Mouse (Mus musculus) thymus, postnatal 0 days (tissue): ENCODE measurements around the gene Smarcc2. TPM values are rescaled to one million over a fixed set of nuclear protein-coding genes. Genes with fewer than 3 reads are reported as not detected.

Experiments used
- DNase-seq: peaks from one replicate; pipeline ENCODE4 v3.0.0-alpha.2; 2015; ENCODE audit warnings: low spot score
- polyA plus RNA-seq: library from polyadenylated mRNA; unstranded; fragments of >200 nt; fragmentation: Nextera tagmentation; extraction: Ambion mirVana; gene quantifications from 2 replicates; pipeline ENCODE4 v1.2.1, GENCODE M21; 2015

The Smarcc2 gene
- polyA plus RNA-seq, 1 experiment from 2014 or later: 37.2 TPM

- no peak for DNase-seq
Observed at GRCm38 (mm10) chr10:128511189-128511588, 52.1 kb downstream of the Smarcc2 start.

DNA sequence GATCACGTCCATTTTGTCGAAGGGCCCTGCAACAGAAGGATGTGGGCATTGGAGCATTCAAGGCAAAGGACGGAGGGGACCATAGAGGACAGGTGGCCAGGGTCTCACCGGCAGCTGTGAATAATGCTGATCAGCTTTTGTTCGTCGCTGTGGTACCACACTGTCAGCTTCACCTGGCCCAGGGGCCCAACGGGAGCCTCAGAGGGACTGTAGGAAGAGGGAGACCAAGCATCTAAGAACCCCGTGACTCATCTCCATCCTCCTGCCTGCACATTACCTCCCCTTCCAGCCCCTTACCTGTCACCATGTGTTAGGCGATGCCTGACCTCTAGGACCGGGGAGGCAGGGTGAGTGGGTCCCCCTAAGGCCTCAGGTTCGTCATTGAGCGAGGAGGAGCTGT lies 52.7 kb downstream of the Smarcc2 start:
- no peak for DNase-seq

- no peak for DNase-seq
Observed at GRCm38 (mm10) chr10:128515044-128515443, 56.0 kb downstream of the Smarcc2 start.

GRCm38 (mm10) chr10:128516029-128516428 lies 57.0 kb downstream of the Smarcc2 start:
- DNase-seq: no peak

DNA sequence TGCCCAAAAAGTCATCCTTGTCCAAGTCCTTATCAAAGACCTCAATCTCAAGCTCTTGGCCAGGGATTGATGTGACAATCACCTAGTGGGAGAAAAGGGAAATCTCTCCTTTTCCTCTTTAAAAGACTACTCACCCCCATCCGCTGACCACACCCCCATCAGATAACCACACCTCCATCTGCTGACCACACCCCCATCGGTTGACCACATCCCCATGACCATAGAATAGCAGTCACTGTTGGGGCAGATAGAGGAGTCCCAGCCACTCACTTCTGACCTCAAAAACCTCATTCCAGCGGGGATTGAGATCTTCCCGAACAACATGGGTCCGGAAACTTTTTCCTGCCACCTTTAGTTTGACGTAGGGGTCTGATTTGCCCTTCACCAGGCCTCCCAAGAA lies 57.6 kb downstream of the Smarcc2 start:
- DNase-seq: no peak

DNA sequence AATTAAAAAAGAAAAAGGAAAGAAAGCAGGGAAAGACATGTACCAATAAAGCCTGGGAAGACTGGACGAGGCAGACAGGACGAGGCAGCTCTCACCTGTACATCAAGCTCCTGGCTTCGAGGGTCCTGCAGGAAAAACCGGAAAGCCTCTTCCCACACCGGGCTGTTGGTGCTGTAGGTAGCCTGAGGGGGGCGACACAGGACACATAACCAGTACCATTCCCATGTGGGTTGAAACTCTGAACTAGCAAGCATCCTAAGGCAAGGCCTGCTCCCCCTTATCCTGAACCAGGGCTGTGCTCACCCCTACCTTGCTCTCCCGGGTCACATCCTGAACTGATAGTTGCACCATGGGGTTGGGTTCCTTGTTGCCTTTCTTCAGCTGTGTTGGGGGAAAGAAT lies 59.8 kb downstream of the Smarcc2 start:
- no peak for DNase-seq

DNA sequence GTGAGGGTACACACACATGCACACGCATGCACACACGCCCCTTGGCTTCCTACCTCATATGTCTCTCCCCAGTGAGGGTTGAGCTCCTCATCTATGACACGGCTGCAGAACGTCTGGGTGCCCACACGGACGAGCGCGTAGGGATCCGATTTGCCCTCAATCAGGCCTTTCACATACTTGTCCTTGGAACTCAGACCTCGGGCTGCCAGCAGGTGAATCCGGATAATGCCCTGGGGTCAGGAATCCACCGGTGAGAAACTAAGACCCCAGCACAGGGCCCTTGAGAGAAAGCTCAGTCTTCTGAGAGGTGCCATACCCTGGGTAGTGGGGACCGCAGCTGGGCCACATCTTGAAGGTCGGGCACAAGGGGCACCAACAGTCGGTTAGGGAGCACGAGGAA lies 61.5 kb downstream of the Smarcc2 start:
- DNase-seq: no peak

DNA sequence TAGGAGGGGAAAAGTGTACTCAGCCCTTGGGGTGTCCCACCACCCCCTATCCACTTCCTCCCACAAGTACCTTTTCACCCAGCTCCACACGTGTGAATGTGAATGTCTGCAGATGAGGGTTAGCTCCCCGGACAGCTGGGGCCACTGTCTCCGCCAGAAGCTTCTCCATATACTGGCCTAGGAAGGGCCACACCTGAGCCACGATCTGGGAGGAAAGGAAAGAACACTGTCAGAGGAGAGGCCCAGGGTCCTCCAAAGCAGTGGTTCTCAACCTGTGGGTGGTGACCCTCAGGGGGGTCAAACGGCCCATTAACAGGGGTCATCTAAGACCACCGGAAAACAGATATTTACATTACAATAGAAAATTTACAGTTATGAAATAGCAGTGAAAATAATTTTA lies 63.3 kb downstream of the Smarcc2 start:
- no peak for DNase-seq

DNA sequence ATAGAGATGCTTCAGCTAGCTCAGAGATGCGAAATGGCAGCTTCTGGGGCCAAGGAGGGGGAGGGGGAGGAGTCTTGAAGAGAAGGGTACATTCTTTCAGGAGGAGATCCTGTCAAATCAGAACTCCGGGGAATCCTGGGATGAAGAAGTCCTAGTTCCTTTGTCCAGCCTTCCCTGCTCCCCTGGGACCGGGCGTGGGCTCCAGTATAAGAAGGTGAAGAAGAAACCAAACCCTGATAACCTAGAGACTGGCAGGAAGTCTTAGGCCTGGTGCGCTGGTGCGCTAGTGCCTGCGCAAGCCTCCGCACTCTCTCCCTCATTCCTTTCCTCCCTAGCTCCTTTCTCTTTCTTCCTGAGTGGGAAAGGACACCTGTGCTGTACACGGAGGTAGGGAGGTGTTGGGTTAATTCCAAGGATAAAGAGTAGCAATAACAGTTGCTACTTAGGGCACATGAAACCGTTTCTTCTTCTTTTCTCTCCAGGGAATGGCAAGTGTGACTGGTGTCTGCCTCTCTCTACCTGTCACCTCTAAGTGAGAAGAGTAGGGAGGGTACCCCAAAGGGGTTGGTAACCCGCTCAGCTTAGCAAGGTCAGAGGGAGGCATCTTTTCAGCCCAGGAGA lies 65.2 kb downstream of the Smarcc2 start:
- peak; percentile 28 for DNase-seq

DNA sequence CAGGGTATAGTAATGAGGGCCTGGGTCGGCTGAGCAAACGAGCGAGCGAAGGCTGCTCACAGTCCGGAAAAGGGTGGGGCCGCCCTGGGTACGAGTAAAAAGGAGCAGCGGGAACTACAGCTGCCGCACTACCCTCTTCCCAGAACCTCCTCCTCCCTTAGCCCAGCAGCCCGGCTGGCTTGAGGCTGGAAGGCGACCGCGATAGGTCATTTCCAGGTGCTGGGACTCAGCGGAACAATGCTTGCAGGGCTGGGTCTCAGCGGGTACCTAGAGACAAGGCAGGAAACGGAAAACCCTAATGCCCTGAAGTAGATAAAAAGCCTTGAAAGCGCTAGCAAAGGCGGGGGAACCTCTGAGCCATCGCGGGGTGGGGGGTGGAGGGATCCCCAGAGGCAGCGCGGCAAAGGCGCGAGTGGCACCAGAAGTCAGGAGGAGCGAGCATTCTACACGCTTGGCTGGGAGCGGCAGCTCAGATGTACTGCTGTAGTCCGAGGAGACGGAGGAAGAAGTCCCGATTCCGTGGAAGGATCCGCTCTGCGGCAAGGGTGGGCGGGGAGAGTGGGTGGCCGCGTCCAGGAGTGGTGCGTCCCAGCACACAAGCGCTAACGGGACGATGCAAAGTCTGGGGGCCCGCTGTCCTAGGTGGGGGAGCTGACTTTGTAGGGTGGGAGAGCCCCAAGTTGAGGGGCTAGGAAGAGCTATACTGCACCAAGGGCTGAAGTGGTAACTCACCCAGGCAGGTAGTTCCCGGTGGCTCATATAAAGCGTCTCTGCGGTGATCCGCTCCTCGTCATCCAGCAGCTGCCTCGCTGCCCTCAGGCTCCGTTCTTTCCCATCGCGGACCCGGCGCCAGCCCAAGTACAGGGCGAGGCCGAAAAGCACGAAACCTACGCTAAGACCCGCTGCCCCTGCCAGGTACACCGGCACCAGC lies 65.9 kb downstream of the Smarcc2 start:
- peak; percentile 82 for DNase-seq

DNA sequence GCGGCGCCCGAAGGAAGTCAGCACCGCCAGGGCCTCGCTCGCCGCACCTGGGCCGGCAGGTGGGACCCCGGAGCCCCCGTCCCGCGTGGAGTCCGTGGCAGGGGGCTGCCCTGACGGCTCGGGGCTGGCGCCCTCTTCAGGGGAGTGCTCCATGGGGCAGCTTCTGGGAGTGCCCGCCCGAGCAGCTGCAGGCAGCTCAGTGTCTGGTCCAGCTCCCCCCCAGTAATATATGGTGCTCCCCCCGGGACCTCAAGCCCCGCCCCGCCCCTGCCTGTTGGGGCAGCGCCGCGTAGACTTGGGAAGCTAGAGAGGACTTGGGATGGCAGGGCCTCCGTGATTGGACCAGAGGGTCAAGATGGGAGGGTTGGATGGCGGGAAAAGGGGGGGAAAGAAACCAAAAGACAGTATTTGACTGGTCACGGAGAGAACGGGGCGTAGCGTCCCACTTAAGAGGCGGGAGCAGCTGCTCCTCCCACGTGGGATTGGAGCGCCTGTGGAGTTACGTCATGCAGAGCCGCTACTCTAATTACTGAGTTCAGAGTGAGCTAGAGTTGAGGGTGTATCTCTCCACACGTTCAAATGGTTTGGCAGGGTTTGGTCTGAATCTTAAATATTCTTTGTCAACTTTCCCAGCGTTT lies 66.7 kb downstream of the Smarcc2 start, which contains the start of gene Esyt1:
Gene Esyt1 (minus strand): TSS at position 201 of the 638 bp plus-strand sequence.
- peak; percentile 91 for DNase-seq

DNA sequence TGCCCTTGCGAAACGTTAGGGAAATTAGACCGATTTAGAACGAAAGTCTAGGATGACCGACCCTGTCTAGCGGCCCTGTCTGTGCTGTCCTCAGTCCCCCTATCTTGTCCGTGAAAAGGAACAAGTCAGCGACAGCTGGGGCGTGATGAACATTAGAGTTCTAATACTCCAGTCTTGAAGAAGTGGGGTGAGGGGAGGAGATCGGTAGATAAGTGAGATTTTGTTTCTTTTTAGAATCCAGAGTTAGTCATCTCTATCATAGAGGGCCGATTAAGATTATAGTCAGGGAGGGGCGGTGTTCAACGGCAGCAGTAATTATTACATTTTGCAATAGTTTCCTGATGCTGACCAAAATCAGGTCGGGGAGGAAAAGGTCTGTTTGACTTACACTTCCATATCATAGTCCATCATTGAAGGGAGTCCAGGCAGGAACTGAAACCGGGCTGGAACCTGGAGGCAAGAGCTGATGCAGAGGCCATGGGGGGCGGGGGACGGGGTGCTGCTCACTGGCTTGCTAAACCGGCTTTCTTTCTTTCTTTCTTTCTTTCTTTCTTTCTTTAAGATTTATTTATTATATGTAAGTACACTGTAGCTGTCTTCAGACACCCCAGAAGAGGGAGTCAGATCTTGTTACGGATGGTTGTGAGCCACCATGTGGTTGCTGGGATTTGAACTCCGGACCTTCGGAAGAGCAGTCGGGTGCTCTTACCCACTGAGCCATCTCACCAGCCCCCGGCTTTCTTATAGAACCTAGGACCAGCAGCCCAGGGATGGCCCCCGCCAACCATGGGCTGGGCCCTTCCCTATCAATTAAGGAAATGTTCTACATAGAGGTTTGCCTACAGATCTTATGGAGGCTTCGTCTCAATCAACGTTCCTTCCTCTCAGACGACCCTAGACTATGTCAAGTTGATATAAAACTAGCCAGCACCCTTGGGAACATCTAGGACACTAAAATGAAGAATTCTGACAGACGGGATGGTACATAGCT lies 67.6 kb downstream of the Smarcc2 start:
- DNase-seq: no peak

DNA sequence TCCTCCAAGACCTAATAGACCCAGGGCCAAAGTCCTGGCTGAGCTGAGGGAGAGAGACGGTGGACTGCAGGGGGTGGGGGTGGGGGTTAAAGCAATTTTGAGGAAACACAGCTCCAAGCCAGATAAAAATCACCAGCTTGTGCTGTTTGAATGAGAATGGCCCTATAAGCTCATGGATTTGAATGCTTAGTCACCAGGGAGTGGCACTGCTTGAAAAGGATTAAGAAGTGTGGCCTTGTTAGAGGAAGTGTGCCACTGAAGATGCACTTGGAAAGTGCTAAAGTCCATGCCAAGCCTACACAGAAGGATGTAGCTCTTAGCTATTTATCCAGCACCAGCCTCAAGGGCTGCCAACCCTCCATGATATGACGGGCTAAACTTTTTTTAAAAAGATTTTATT lies 76.2 kb downstream of the Smarcc2 start:
- DNase-seq: no peak

- no peak for DNase-seq
Observed at GRCm38 (mm10) chr10:128535624-128536265, 76.7 kb downstream of the Smarcc2 start.

DNA sequence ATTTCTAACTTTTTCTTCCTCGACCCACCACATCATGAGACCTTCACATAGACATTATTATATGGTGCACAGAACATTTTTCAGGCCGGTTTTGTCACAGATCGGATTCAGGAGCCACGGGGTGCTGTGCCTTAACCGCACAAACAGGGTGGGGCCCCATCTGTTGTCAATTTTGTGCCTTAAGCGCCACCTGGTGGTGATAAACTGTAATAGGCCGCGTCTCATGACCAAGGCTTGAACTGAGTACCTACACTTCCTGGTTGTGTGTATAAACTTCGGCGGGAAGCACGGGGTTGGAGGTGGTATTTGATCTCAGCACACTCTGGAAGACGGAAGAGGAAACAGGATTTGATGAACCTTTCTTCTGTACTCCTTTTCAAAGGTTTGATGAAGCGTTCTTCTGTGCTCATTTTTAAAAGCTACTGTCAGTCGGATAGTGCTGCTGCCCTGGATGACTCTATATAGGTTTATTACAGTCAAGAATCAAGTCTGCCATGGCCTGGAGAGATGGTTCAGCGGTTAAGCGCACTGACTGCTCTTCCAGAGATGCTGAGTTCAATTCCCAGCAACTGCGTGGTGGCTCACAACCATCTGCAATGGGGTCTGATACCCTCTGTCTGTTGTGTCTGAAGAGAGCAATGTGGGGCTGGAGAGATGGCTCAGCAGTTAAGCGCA lies 77.4 kb downstream of the Smarcc2 start:
- peak; percentile 96 for DNase-seq

- no peak for DNase-seq
Observed at GRCm38 (mm10) chr10:128538340-128538870, 79.4 kb downstream of the Smarcc2 start.
